Mouse (Mus musculus): Measurements from ENCODE around the gene Insm2. TPM values are rescaled to one million over a fixed set of nuclear protein-coding genes. Genes with fewer than 3 reads are reported as not detected.
"Not testable (repeated sequence)": the region's sequence is repeated elsewhere in the genome, so short reads cannot be mapped to it uniquely, and the experiment has no call there.

Insm2 gene
- 0.03 and 0.06 TPM in 2 replicates for polyA plus RNA-seq (2012; rRNA removed)

DNA sequence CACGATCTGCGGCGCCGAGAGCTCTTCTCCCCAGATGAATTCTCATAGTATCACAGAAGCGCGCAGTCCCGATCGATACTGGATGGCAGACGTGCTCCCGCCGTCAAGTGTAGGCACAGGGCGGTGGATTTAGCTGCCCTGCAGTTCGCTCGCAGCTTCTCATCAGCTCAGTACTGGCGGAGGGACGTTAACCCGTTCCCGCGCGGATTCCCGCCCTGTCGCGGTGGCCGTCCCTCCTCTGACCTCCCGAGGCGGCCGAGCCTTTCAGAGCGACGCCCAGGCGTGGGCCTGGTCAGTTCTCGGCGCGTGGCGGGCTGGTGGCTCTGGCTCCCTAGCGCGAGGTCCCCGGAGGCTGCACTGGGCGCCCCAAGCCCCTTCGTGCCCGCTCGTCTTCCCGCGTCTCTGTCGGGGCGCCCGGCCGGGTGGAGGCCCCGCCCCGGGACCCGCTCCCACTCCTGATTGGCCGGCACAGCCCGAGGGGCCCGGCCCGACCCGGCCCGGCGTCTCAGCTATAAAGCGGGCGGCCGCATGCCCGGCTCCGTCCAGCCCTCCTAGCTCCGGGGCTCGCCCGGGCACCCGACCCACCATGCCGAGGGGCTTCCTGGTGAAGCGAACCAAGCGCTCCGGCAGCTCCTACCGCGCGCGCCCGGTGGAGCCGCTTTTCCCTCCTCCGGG is at the start of gene Insm2:
Gene Insm2, plus strand, starts transcription at position 541 of the 675 bp plus-strand sequence.
- H3K27me3 ChIP-seq (ENCODE audit: control insufficient read depth, insufficient read depth, low read length) = no peaks in the 10 kb centered on the region; the same call in 1 of the 2 replicates
- 1% methylated on average over 71 of the region's 77 CpGs for WGBS
- TF ChIP-seq POLR2A (IDR thresholded peaks at IDR 0.05; ENCODE audit: borderline replicate concordance, insufficient read depth, low read length) = no peak
- no peak for TF ChIP-seq CTCF (IDR thresholded peaks at IDR 0.05; ENCODE audit: borderline replicate concordance, insufficient read depth, low read depth, low read length)
- peak within 1 kb of the TSS; percentile 17 for H3K4me3 ChIP-seq (replicated peaks; ENCODE audit: insufficient read depth, low read depth, low read length)
- DNase-seq = peak in 1 of 2 experiments; percentile 22
- no peak within 1 kb of the TSS for H3K27ac ChIP-seq (ENCODE audit: insufficient read depth, low read length)
- no peaks in the 10 kb centered on the region; the same call in 1 of the 2 replicates for H3K4me1 ChIP-seq (ENCODE audit: control insufficient read depth, insufficient read depth, low read length)

- H3K27me3 ChIP-seq (ENCODE audit: control insufficient read depth, insufficient read depth, low read length); H3K27ac ChIP-seq (ENCODE audit: insufficient read depth, low read length); H3K4me3 ChIP-seq (replicated peaks; ENCODE audit: insufficient read depth, low read depth, low read length); H3K4me1 ChIP-seq (ENCODE audit: control insufficient read depth, insufficient read depth, low read length); DNase-seq: not testable (repeated sequence)
- WGBS = 69% methylated on average over 6 of the region's 6 CpGs
These were observed 44.3 kb upstream of the Insm2 start for GRCm38 (mm10) chr12:55554901-55555300.

- Histone ChIP-seq H3K27ac (ENCODE audit: insufficient read depth, low read length) (no peak overlapping the region), H3K4me3 (replicated peaks; ENCODE audit: insufficient read depth, low read depth, low read length) (no peak overlapping the region), H3K4me1 (ENCODE audit: control insufficient read depth, insufficient read depth, low read length) (no peaks in the 10 kb centered on the region), H3K27me3 (ENCODE audit: control insufficient read depth, insufficient read depth, low read length) (no peaks in the 10 kb centered on the region; the same call in 1 of the 2 replicates)
- no peak for DNase-seq
- TF ChIP-seq CTCF (IDR thresholded peaks at IDR 0.05; ENCODE audit: borderline replicate concordance, insufficient read depth, low read depth, low read length) = no peak
- TF ChIP-seq POLR2A (IDR thresholded peaks at IDR 0.05; ENCODE audit: borderline replicate concordance, insufficient read depth, low read length) = no peak
- 50% methylated on average over 6 of the region's 6 CpGs for WGBS
These were observed 41.4 kb upstream of the Insm2 start for GRCm38 (mm10) chr12:55557866-55558265.

DNA sequence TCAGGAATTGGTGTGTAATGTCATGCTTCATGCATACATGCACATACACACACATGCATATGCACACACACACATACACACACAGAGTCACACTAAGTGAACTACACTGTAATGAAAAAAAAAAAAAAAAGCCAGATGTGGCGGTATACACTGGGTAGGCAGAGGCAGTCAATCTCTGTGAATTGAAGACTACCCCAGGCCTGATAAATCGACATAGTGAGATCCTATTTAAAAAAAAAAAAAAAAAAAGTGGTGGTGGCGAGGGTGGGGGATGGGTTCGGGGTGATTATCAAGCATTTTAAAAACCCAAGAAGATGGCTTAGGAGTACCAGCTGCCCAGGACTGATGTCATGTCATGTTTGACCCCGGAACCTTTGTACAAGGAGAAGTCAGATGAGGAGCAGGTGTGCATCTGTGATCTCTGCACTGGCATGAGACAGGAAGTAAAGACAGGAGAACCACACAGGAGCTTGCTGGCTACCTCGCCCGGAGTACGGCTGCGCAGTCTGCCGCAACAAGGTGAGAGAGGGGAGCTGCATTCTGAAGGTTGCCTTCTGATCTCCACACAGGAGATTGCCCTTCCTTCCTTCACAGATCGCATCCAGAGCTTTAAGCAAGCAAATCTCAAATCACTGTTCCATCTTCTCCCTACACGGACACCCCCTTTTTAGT is 39.9 kb upstream of the Insm2 start:
- WGBS = 90% methylated on average over 12 of the region's 12 CpGs

GRCm38 (mm10) chr12:55560025-55560690 is 39.1 kb upstream of the Insm2 start:
- Histone ChIP-seq H3K4me1 (ENCODE audit: control insufficient read depth, insufficient read depth, low read length) (no peaks in the 10 kb centered on the region), H3K27me3 (ENCODE audit: control insufficient read depth, insufficient read depth, low read length) (no peaks in the 10 kb centered on the region; the same call in 1 of the 2 replicates), H3K27ac (ENCODE audit: insufficient read depth, low read length) (no peak overlapping the region), H3K4me3 (replicated peaks; ENCODE audit: insufficient read depth, low read depth, low read length) (no peak overlapping the region)
- 9% methylated on average over 19 of the region's 19 CpGs for WGBS
- TF ChIP-seq POLR2A (IDR thresholded peaks at IDR 0.05; ENCODE audit: borderline replicate concordance, insufficient read depth, low read length) (no peak), CTCF (IDR thresholded peaks at IDR 0.05; ENCODE audit: borderline replicate concordance, insufficient read depth, low read depth, low read length) (no peak)
- no peak for DNase-seq

More for the DNA sequence above, 39.9 kb upstream of the Insm2 start:
- no peaks in the 10 kb centered on the region for H3K4me1 ChIP-seq (ENCODE audit: control insufficient read depth, insufficient read depth, low read length)
- TF ChIP-seq CTCF (IDR thresholded peaks at IDR 0.05; ENCODE audit: borderline replicate concordance, insufficient read depth, low read depth, low read length) (no peak), POLR2A (IDR thresholded peaks at IDR 0.05; ENCODE audit: borderline replicate concordance, insufficient read depth, low read length) (no peak)
- H3K27ac ChIP-seq (ENCODE audit: insufficient read depth, low read length) = no peak overlapping the region
- no peaks in the 10 kb centered on the region; the same call in 1 of the 2 replicates for H3K27me3 ChIP-seq (ENCODE audit: control insufficient read depth, insufficient read depth, low read length)
- DNase-seq = no peak
- no peak overlapping the region for H3K4me3 ChIP-seq (replicated peaks; ENCODE audit: insufficient read depth, low read depth, low read length)

- WGBS = 92% methylated on average over 3 of the region's 3 CpGs
- Histone ChIP-seq H3K4me3 (replicated peaks; ENCODE audit: insufficient read depth, low read depth, low read length) (no peak overlapping the region), H3K27me3 (ENCODE audit: control insufficient read depth, insufficient read depth, low read length) (no peaks in the 10 kb centered on the region; the same call in 1 of the 2 replicates), H3K4me1 (ENCODE audit: control insufficient read depth, insufficient read depth, low read length) (no peaks in the 10 kb centered on the region), H3K27ac (ENCODE audit: insufficient read depth, low read length) (no peak overlapping the region)
- DNase-seq = no peak
- TF ChIP-seq CTCF (IDR thresholded peaks at IDR 0.05; ENCODE audit: borderline replicate concordance, insufficient read depth, low read depth, low read length) = no peak
- TF ChIP-seq POLR2A (IDR thresholded peaks at IDR 0.05; ENCODE audit: borderline replicate concordance, insufficient read depth, low read length) = no peak
These were observed 35.5 kb upstream of the Insm2 start for GRCm38 (mm10) chr12:55563742-55564141.

GRCm38 (mm10) chr12:55564187-55564963 is 34.9 kb upstream of the Insm2 start:
- WGBS = 90% methylated on average over 9 of the region's 9 CpGs

More at GRCm38 (mm10) chr12:55564187-55564963, 34.9 kb upstream of the Insm2 start:
- Histone ChIP-seq H3K27me3 (ENCODE audit: control insufficient read depth, insufficient read depth, low read length) (no peaks in the 10 kb centered on the region; the same call in 1 of the 2 replicates), H3K4me1 (ENCODE audit: control insufficient read depth, insufficient read depth, low read length) (no peaks in the 10 kb centered on the region), H3K4me3 (replicated peaks; ENCODE audit: insufficient read depth, low read depth, low read length) (no peak overlapping the region), H3K27ac (ENCODE audit: insufficient read depth, low read length) (no peak overlapping the region)
- no peak for TF ChIP-seq POLR2A (IDR thresholded peaks at IDR 0.05; ENCODE audit: borderline replicate concordance, insufficient read depth, low read length)
- no peak for TF ChIP-seq CTCF (IDR thresholded peaks at IDR 0.05; ENCODE audit: borderline replicate concordance, insufficient read depth, low read depth, low read length)
- no peak for DNase-seq
